Mouse (Mus musculus) Patski (cell line): ENCODE data around the gene Snf8. TPM values are rescaled to one million over a fixed set of nuclear protein-coding genes. Genes with fewer than 3 reads are reported as not detected.

ENCODE experiments used
- ATAC-seq: fragments of 100-300 bp; one replicate; pipeline ENCODE4 v1.8.0; 2021
- CTCF ChIA-PET: fragments of 350-600 bp; sonication (Branson Sonifier 250); formaldehyde crosslinking; loops from one replicate; lab custom pipeline; 2022; ENCODE audit warnings: inconsistent platforms; lab: Charles Lee
- POLR2A ChIA-PET: fragments of 350-600 bp; sonication (Branson Sonifier 250); formaldehyde crosslinking; loops from one replicate; lab custom pipeline; 2022; ENCODE audit warnings: antibody characterized with exemption, inconsistent platforms; lab: Charles Lee
- DNase-seq: peaks from one replicate; pipeline ENCODE4 v3.0.0-alpha.2; 2011; ENCODE audit warnings: low read depth, low spot score
- H3K27me3 ChIP-seq: fragments of 371-371 bp; one replicate; pipeline ENCODE4 v1.5.1; 2021
- CTCF ChIP-seq: fragments of 100-300 bp; IDR thresholded peaks from one replicate; pipeline ENCODE4 v1.5.1; 2021
- in situ Hi-C: fragments of 300-500 bp; cut with MboI; formaldehyde crosslinking; loops from 3 replicates; pipeline ENCODE4 v1.11.1; 2018; ENCODE audit warnings: low pct_unique_long_range_greater_than_20kb, mixed read lengths
- polyA plus RNA-seq: library from polyadenylated mRNA; unstranded; gene quantifications from one replicate; pipeline ENCODE4 v1.2.3, GENCODE M21; 2021

The Snf8 gene
- polyA plus RNA-seq, 1 experiment from 2014 or later = 100 TPM

DNA sequence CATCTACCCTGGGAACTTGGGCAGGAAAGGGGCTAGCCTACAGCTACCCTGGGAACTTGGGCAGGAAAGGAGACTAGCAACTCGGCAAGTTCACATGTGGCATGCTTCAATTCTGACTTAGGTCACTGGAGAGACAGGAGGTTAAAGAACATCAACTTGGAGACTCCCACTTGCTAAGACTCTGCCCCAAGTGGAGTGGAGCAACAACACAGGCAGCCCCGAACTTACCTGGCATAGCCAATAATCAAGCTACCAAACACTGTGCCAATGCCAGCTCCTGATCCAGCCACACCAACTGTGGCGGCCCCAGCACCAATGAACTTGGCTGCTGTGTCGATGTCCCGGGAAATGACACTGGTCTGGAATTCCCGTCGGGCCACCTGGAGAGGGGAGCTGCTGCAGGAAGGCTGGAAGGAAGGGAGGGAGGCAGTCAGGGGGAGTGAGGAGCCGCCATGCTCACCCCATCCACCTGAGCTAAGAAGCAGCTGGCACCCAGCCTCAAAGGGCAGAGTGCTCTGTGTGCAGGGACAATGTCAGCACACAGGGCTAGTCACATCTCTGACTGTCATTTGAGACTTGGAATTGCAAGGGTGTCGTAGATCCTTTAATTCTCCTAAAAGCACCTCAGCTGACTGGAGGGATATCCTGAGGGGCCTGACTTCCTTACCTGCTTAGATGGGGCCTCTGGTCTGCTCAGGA, 38.8 kb downstream of the Snf8 start:
- H3K27me3 ChIP-seq = no peaks in the 10 kb centered on the region
- in situ Hi-C loops = no loop called here
- ATAC-seq (no peak), DNase-seq (no peak)
- POLR2A ChIA-PET = interaction anchor here (0.8 kb wide), 1 partner anchor 9 kb away, joined by 3 read pairs; the partner anchor contains the start of gene Ube2z
- CTCF ChIA-PET = interaction anchor here (1.4 kb wide), 1 partner anchor 27 kb away, joined by 4 read pairs; no protein-coding TSS in a partner anchor
- no peak for TF ChIP-seq CTCF

DNA sequence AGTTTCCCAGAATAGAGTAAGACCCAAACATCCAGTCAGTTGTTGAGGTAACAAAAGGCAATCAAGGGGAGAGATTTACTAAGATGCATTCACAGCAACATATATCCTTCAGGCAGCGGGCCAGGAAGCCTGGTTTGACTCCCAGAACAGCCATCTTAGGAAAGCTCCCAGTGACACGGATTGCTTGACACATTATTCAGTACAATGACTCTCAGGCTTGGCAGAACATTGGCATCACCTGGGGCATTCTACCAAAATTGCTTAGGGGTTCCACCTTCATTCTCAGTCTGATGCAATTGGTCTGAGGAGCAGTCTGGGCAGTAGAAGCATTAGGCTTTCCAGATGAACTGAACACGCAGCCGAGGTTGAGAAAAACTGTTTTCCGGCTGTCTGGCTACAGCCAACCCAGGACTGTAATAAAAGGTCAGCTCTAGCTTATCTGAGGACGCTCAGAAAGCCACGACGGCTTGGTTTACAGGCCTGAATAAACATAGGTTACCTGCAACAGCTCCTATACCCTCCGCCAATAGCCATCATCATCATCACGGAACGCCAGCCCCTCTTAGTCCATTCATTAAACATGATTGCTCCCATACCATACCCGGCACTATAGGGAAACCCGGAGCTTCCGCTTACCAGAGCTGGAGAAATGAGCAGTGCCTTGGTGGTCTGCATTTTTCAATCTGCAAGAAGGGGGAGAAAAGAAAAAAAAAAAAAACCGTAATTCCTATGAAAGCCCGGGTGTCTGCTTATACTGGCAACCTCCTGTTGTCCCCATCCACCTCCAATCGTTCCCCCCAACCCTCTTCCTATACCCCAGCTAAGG, 39.9 kb downstream of the Snf8 start:
- ChIA-PET CTCF (interaction anchor here (1.1 to 1.4 kb wide), 2 partner anchors 28 to 34 kb away, joined by 3 to 4 read pairs; no protein-coding TSS in a partner anchor), POLR2A (interaction anchor here (0.6 to 2.5 kb wide), 4 partner anchors 9 to 961 kb away, joined by 3 to 19 read pairs (median 4); partner anchors contain the start of gene Ube2z)
- no peak for TF ChIP-seq CTCF
- H3K27me3 ChIP-seq = no peaks in the 10 kb centered on the region
- in situ Hi-C loops = no loop called here
- DNase-seq (no peak), ATAC-seq (no peak)

DNA sequence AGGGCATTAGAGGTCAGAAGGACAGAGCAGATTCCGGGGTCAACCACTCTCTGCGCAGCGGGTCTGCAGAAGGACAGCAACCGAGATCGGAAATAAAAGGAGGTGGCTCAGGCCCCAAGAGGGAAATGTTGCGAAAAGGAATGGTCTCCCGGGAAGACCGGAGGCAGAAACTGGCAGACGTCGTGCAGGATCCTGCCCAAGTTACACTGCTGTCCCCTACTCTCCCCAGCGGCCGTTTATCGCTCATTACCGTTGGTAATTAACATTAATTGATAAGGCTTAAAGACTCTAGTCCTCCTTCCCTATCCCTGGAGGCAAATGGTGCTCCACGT, 40.5 kb downstream of the Snf8 start:
- no peak for DNase-seq
- CTCF ChIA-PET = interaction anchor here (1.1 kb wide), 1 partner anchor 34 kb away, joined by 3 read pairs; no protein-coding TSS in a partner anchor

DNA sequence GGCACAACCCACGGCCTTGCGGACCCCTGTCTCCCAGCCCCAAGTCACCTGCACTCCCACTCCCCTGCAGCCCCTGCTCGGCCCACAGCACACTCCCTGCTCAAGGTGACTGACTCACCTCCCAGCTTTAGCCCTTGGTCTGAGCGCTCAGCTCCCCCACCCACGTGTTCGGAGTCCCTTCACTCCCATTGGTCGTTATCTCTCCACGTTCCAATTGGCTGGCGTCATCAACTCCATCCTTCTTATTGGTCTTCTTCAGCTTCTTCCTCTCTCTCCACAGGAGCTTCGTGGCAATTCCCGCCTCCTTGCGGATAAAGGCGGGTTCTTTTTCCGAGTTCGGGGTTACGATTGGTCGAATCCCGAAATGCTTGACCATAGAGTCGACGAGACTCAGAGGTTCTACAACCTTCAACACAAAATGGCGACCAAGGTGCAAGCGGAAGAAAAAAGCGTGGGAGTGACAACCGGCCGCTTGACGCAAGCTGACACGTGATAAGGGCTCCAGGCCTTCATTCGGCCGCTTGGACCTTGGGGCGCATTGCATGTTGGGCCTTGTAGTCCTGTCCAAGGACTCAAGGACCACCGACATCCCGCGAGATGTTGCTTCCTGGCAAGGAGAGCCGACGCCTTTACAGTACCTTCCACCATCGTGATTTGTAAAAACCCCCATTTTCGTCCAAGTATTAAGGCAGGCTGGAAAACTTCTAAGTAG, 41.0 kb downstream of the Snf8 start, which contains the start of gene Atp5g1:
Gene Atp5g1, minus strand, starts transcription at position 162 of the 712 bp plus-strand sequence.
- no peaks in the 10 kb centered on the region for H3K27me3 ChIP-seq
- DNase-seq = peak; percentile 100
- CTCF ChIA-PET = interaction anchor here (0.7 kb wide), 1 partner anchor 73 kb away, joined by 3 read pairs; no protein-coding TSS in a partner anchor
- in situ Hi-C loops = no loop called here
- no peak for TF ChIP-seq CTCF
- POLR2A ChIA-PET = interaction anchor here (2.5 kb wide), 1 partner anchor 10 kb away, joined by 19 read pairs; the partner anchor contains the start of gene Ube2z
- ATAC-seq = peak; percentile 97

More for the DNA sequence above, 40.5 kb downstream of the Snf8 start:
- in situ Hi-C loops = no loop called here
- POLR2A ChIA-PET = interaction anchor here (2.5 kb wide), 1 partner anchor 10 kb away, joined by 19 read pairs; the partner anchor contains the start of gene Ube2z
- ATAC-seq = peak; percentile 1
- TF ChIP-seq CTCF = no peak
- H3K27me3 ChIP-seq = no peaks in the 10 kb centered on the region

DNA sequence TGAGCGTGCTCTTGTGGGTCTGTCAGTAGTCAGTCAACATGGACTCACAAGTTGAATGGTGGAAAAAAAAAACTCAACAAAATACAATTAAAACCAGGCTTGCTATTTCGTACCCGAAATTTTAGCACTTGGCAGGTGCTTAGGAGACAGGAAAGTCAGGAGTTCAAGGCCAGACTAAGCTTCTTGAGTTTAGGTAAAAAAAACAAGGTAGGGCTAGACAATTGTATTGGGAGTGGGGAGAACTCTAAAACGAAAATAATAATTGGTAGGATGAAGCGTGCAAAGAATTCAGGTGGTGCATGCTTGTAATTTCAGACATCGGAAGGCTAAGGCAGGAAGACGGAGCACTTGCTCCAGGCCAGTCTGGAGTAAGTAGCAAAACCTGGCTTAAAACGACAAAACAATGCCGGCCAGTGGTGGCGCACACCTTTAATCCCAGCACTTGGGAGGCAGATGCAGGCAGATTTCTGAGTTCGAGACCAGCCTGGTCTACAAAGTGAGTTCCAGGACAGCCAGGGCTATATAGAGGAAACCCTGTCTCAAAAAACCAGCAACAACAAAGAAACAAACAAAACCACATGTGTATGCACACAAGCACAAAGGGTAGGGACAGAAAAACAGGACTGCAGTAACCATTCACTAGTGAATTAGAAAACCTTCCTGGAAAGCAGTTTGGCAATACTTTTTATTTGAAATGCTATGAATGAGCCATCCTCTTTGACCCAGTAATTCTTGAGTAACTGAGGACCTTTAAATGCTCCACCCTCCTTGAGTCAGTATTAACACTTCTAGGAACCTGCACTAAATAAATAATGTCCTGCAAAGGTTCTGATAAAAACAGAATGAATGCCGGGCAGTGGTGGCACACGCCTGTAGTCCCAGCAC, 41.8 kb downstream of the Snf8 start:
- in situ Hi-C loops = no loop called here
- no peak for ATAC-seq
- H3K27me3 ChIP-seq = no peaks in the 10 kb centered on the region
- TF ChIP-seq CTCF = no peak
- DNase-seq = no peak
- ChIA-PET CTCF (interaction anchor here (0.7 kb wide), 1 partner anchor 74 kb away, joined by 3 read pairs; no protein-coding TSS in a partner anchor), POLR2A (interaction anchor here (0.6 to 2.5 kb wide), 2 partner anchors 11 to 62 kb away, joined by 3 to 19 read pairs; partner anchors contain the start of gene Ube2z)

DNA sequence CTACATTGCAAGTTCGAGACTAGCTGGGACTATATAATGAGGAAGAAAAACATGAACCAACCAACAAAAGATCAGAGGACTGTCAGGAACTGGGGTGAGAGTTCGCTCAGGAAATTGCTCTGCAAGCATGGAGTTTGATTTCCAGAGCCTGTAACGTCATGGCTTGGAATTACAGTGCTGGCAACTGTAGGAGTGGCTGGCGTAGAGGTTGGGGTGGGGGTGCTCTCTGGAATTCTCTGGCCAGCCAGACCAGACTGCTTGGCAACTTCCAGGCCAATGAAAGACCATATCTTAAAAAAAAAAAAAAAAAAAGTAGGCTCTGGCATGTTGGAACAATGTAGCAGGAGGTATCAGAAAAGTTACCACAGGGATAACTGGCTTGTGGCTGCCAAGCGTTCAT, 46.1 kb downstream of the Snf8 start:
- TF ChIP-seq CTCF = no peak
- no peak for ATAC-seq
- H3K27me3 ChIP-seq = no peaks in the 10 kb centered on the region
- no peak for DNase-seq
- in situ Hi-C loops = no loop called here
- POLR2A ChIA-PET = no interaction called here
- CTCF ChIA-PET = no interaction called here

DNA sequence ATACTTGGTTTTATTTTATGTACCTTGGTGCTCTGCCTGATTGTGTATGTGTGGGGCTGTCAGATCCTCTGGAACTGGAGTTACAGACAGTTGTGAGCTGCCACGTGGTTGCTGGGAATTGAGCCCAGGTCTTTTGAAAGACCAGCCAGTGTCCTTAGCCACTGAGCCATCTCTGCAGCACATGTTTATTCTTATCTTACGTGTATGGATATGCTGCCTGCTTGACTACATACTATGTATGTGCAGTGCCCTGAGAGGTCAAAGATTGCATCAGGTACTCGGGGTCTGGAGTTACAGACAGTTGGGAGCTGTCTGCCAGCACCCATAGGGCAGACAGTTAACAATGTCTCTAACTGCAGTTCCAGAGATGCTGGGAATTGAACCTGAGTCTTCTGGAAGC, 48.0 kb downstream of the Snf8 start:
- CTCF ChIA-PET = interaction anchor here (0.7 kb wide), 1 partner anchor 25 kb away, joined by 3 read pairs; no protein-coding TSS in a partner anchor
- no peak for TF ChIP-seq CTCF
- POLR2A ChIA-PET = no interaction called here
- no peaks in the 10 kb centered on the region for H3K27me3 ChIP-seq
- ATAC-seq (no peak), DNase-seq (no peak)
- in situ Hi-C loops = no loop called here

DNA sequence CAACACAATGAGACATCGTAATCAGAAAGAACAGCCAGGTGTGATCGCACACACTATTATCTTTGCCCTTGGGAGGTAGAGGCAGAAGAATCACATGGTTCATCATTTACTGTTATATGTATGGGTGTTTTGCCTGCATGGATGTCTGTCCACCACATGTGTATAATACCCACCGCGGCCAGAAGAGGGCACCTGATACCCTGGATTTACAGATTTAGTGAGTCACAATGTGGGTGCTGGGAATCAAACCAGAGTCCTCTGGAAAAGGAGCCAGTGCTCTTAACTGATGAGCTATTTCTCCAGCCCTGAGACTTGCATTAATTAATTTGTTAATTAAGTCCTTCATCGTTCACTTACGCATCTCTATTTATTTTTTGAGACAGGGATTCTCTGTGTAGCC, 53.3 kb downstream of the Snf8 start:
- ATAC-seq (no peak), DNase-seq (no peak)
- no peaks in the 10 kb centered on the region for H3K27me3 ChIP-seq
- CTCF ChIA-PET = no interaction called here
- in situ Hi-C loops = no loop called here
- POLR2A ChIA-PET = no interaction called here
- no peak for TF ChIP-seq CTCF

DNA sequence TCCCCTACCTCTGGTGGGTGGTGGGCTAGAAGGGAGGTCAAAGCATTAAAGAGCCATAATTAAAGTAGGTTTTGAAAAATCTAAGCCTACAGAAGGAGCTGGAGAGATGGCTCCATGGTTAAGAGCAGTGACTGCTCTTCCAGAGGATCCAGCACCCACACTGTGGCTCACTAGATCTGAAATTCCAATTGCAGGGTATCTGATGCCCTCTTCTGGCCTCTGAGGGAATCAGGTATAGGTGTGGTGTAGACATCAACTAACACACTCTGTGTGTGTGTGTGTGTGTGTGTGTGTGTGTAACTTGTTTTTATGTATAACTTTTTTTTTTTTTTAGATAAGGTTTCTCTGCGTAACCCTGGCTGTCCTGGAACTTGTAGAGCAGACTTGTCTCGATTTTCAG, 56.4 kb downstream of the Snf8 start:
- no peak for DNase-seq
- H3K27me3 ChIP-seq = no peaks in the 10 kb centered on the region
- in situ Hi-C loops = loop anchor here (5.0 kb wide), 2 partner anchors 41 to 141 kb away; partner anchors contain the start of gene Ttll6
- peak; percentile 65 for TF ChIP-seq CTCF
- ATAC-seq = no peak
- POLR2A ChIA-PET = interaction anchor here (0.8 kb wide), 1 partner anchor 25 kb away, joined by 3 read pairs; no protein-coding TSS in a partner anchor
- CTCF ChIA-PET = interaction anchor here (0.8 kb wide), 1 partner anchor 263 kb away, joined by 3 read pairs; no protein-coding TSS in a partner anchor
